Mouse (Mus musculus) T-cell, adult 2 months (primary cell): ENCODE results near the gene Cdkn2c.

Experiments used
- DNase-seq: peaks from one replicate; pipeline ENCODE4 v3.0.0; 2022; ENCODE audit warnings: low spot score

Cdkn2c gene

GRCm38 (mm10) chr4:109657021-109657850, 9.8 kb downstream of the Cdkn2c start:
- peak; percentile 12 for DNase-seq

DNA sequence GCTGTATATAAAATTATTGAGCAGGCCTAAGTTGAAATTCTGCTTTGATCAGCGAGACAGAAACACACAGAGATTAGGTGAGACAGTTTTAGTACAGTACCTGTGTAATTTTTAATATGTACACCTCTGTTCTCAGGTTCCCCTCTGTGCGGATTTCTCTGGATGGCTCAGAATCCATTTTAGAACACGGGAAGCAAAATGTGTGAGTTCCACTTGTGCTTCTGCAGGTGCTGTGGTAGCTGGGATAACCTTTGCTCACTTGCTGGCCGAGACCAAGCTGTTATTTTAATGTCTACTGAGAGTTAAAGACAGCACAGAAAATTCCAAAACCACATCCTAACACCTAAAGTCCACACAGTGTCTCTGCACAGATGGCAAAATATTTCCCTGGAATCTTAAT, 10.7 kb downstream of the Cdkn2c start:
- no peak for DNase-seq

- no peak for DNase-seq
Observed at GRCm38 (mm10) chr4:109655738-109656137, 11.3 kb downstream of the Cdkn2c start.

- no peak for DNase-seq
Observed at GRCm38 (mm10) chr4:109654701-109655100, 12.3 kb downstream of the Cdkn2c start.

DNA sequence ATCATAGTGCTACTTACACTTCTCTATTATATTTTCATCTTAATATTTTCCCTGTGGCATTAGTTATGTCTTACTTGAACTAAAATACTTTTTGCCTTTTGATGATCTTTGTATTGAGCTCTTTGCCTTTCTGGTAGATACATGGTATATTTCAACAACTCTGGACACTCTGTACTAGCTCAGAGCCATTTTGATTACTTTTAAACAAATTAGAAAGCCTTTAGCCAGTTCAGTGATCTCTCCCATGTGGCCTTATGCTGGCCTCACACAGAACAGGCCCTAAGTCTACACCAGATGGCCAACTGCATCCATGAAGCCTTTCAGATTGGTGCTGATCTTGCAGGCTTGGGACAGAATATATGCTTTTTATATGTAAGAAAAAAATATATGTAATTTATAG, 13.7 kb downstream of the Cdkn2c start:
- no peak for DNase-seq

DNA sequence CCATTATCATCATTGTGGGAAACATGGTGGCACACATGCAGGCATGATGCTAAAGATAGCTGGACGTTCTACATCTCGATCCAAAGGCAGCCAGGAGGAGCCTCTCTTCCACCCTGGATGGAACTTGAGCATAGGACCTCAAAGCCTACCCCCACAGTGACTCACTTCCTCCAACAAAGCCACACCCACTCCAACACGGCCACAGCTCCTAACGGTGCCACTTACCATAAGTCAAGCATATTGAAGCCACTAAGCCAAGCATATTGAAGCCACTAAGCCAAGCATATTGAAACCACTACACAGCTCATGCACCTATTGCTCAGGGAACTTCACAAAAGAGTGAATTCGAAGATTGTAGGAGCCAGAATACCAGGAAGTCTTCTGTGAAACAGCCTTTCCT, 17.7 kb downstream of the Cdkn2c start:
- DNase-seq, result no peak

DNA sequence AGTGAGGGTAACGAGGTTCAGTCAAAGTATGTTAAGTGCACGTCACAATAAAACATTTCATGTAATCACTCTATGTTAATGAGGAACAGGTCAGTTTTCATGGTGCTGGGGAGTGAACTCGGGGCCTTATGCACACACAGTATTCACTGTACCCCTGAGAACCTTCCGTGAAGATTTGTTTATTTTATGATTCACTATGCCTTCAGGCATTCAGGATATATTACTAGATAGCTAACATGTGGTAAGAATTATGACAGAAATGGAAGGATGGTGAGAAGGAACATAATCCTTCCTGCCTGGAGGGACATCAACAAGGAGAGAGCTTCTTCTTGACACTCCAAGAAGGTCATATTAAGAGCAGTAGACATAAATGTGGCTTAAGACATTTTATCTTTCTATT, 19.7 kb downstream of the Cdkn2c start:
- no peak for DNase-seq

- DNase-seq, result no peak
Observed at GRCm38 (mm10) chr4:109641451-109641850, 25.5 kb downstream of the Cdkn2c start.

DNA sequence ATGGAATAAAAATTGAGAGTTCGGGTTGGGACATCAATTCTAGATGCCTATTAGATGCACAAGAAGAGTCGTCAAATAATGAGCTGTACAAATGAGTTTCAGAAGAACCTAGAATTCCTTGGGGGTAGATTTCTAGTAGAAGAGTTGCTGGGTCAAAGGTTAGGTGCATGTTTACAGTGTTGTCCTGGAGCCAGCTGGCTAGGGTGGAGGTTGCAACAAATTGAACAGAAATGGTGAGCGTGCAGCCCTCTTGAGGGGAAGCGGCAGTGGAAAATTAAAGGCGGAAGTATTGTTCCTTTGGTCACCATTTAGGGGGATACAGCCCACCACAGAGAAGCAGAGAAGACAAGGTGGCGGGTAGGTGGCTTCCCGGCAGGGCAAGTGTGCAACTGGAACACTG, 26.8 kb downstream of the Cdkn2c start:
- DNase-seq, result no peak

DNA sequence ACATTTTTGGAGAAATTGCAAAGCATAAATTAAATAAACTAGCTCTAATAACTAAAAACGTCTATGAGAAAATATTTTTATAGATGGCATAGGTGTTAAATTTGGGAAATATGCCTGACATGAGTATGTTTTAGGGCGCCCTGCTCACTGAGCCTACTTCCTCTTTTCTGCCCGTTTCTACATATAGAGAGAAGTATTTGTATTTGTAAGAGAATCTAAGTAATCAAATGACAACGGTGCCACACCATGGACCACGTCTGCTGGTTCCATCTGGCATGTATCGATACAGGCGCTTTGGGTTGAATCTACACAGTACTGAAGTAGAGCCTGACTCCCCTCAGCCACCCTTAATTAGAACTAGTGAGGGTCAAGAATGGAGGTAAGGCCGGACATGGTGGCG, 27.6 kb downstream of the Cdkn2c start:
- no peak for DNase-seq

DNA sequence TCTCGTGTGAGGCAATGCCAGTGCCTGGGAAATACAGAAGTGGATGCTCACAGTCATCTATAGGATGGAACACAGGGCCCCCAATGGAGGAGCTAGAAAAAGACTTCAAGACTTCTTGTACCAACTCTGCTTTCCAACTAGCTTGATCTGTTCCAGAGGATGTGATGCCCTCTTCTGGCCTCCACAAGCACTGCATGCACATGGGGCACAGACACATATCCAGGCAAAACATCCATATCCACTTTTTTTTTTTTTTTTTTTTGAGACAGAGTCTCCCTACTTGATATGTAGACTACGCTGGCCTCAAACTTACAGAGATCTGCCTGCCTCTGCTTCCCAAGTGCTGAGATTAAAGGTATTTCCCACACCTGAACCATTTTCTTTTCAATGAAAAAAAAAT, 32.0 kb downstream of the Cdkn2c start:
- peak; percentile 11 for DNase-seq

DNA sequence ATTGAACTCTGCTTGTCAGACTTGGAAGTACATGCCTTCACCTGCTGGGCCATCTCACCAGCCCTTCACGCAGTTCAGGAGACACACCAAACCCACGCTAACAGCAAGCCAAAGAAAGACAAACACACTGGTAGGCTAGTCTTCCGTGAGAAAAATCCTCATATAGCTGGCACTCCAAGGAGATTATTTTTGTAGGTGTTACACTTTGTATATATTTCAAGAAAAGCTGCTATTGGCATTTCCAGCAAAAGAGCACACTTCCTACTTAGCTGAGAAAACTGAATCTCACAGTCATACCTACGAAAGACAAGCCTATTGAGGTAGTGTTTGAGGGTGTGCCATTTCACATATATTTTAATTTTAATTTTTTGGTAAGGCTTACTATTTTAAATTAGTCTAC, 36.0 kb downstream of the Cdkn2c start:
- no peak for DNase-seq

DNA sequence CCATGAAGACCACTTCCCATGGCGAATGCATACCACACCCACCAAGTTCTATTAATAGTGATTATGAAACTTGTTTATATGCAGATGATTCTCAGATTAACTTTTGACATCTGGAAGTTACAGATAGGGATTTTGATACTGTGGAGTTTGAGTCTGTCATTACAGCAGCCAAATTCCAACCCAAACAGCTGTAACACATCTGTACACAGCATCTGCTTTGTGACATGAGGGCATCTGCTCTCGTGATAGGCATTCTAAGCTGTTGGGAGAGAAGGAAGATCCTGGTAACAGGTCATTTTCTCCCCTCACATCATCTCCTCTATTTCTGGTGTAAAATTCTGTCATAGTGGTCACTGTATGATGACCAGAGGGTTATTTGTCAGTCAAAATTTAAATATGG, 36.8 kb downstream of the Cdkn2c start:
- no peak for DNase-seq

DNA sequence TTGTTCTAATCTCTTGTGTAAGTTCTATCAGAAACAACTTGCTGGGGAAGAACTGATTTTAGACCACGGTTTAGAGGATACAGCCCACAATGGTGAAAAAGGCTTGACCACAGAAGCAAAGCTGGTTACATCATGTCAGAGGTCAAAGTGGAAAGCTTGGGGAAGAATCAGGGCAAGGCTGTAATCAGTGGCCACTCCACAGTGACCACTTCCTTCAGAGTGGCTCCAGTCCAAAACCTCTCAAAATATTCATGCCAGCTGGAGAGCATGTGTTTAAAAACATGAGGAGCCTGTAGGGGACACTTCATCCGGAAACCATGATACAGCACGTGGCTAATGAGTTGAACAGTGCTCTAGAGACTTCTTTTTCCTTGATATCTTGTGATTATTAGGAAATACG, 54.4 kb downstream of the Cdkn2c start:
- DNase-seq, result no peak
